Mouse (Mus musculus): ENCODE measurements around the gene Uba52. TPM values are rescaled to one million over a fixed set of nuclear protein-coding genes. Genes with fewer than 3 reads are reported as not detected.

Gene Uba52
- polyA plus RNA-seq, 1 experiment from 2014 or later: 877 TPM

- DNase-seq (ENCODE audit: low spot score): peak; percentile 69
- peaks cover 99% of the 10 kb centered on the region for H3K27me3 ChIP-seq (ENCODE audit: low read depth, poor library complexity, severe bottlenecking)
- 3% methylated on average over 21 of the region's 21 CpGs for WGBS
- peak overlapping the region; percentile 94 for H3K27ac ChIP-seq
- peaks cover 87% of the 10 kb centered on the region for H3K4me1 ChIP-seq
- no peaks in the 10 kb centered on the region for H3K9me3 ChIP-seq (replicated peaks)
- H3K4me3 ChIP-seq: peak overlapping the region; percentile 76
- H3K36me3 ChIP-seq: peaks cover 23% of the 10 kb centered on the region
Observed at GRCm38 (mm10) chr8:70495001-70495770, 15.4 kb downstream of the Uba52 start.

DNA sequence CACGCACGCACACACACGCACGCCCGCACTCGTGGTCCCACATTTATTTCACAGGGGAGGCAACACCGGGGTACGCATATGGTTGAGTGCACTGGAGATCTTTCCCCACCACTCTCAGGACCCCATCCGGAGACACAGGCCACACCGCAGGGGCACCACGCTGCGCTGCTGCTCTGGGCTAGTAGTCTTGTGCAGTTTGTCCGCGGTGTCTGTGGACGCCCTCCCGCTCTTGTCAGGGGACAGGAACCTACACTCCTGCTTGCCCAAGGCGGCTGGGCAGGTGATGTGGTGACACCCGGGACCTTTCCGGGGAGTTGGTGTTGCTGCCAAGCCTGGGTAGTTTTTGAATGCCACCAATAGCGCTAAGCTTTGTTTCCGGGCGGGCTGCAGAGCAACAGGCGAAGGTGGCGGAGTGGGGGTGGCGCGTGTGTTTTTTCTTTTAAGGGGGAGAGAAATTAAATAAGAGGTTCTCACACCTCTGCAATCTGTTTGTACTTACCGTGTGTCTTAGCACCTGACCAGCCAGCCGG, 16.1 kb downstream of the Uba52 start:
- peaks cover 16% of the 10 kb centered on the region for H3K36me3 ChIP-seq
- peak; percentile 72 for DNase-seq (ENCODE audit: low spot score)
- H3K9me3 ChIP-seq (replicated peaks): no peaks in the 10 kb centered on the region
- peaks cover 87% of the 10 kb centered on the region for H3K4me1 ChIP-seq
- H3K27me3 ChIP-seq (ENCODE audit: low read depth, poor library complexity, severe bottlenecking): peaks cover 99% of the 10 kb centered on the region
- H3K4me3 ChIP-seq: peak overlapping the region; percentile 76
- H3K27ac ChIP-seq: peak overlapping the region; percentile 94
- 2% methylated on average over 28 of the region's 28 CpGs for WGBS

GRCm38 (mm10) chr8:70493692-70494415, 16.7 kb downstream of the Uba52 start:
- 1% methylated on average over 47 of the region's 47 CpGs for WGBS
- peak; percentile 66 for DNase-seq (ENCODE audit: low spot score)

DNA sequence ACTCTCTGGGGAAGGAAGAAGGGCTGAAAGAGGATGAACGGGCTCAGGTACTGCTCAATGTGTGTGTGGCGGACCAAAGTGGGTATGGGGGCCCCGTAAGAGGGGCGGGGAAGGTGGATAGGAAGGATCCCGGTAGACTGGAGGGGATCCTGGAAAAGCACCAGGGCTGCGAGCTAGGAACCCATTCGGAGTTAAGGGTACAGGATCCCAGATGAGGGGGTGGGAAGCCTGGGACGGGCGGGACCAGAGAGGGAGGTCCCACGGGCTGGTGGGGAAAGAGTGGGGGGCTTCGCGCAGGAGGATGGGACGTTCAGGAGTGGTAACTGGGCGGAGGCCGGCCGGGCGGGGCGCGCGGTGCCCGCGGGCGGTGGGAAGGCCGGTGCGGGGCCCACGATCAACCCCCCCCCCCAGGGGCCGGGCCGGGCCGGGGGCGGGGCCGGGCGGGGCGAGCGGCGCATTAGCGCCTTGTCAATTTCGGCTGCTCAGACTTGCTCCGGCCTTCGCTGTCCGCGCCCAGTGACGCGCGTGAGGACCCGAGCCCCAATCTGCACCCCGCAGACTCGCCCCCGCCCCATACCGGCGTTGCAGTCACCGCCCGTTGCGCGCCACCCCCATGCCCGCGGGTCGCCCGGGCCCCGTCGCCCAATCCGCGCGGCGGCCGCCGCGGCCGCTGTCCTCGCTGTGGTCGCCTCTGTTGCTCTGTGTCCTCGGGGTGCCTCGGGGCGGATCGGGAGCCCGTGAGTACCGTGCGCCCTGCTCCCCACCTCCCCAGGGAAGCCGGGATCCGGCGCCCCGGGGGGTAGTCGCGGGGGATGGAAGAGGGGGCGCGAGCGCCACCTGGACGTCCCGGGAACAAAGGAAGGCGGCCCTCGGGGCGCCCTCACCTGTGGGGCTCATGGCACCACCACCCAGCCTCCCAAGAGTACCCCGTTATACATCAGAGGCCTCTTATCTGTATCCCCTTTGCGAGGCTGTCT, 17.6 kb downstream of the Uba52 start, which contains the start of gene Crlf1:
Gene Crlf1 (plus strand): TSS at position 495 of the 977 bp plus-strand sequence.
- peak within 1 kb of the TSS; percentile 76 for H3K4me3 ChIP-seq
- WGBS: under 1% methylated on average over 69 of the region's 93 CpGs
- no peaks in the 10 kb centered on the region for H3K9me3 ChIP-seq (replicated peaks)
- H3K27me3 ChIP-seq (ENCODE audit: low read depth, poor library complexity, severe bottlenecking): peaks cover 93% of the 10 kb centered on the region
- H3K4me1 ChIP-seq: peaks cover 91% of the 10 kb centered on the region
- H3K36me3 ChIP-seq: peaks cover 5% of the 10 kb centered on the region
- H3K27ac ChIP-seq: peak within 1 kb of the TSS; percentile 94
- DNase-seq (ENCODE audit: low spot score): peak; percentile 70

More at GRCm38 (mm10) chr8:70493692-70494415, 16.7 kb downstream of the Uba52 start:
- Histone ChIP-seq H3K27ac (peak overlapping the region; percentile 94), H3K9me3 (replicated peaks) (no peaks in the 10 kb centered on the region), H3K4me1 (peaks cover 87% of the 10 kb centered on the region), H3K36me3 (peaks cover 12% of the 10 kb centered on the region), H3K27me3 (ENCODE audit: low read depth, poor library complexity, severe bottlenecking) (peaks cover 96% of the 10 kb centered on the region), H3K4me3 (peak overlapping the region; percentile 76)

DNA sequence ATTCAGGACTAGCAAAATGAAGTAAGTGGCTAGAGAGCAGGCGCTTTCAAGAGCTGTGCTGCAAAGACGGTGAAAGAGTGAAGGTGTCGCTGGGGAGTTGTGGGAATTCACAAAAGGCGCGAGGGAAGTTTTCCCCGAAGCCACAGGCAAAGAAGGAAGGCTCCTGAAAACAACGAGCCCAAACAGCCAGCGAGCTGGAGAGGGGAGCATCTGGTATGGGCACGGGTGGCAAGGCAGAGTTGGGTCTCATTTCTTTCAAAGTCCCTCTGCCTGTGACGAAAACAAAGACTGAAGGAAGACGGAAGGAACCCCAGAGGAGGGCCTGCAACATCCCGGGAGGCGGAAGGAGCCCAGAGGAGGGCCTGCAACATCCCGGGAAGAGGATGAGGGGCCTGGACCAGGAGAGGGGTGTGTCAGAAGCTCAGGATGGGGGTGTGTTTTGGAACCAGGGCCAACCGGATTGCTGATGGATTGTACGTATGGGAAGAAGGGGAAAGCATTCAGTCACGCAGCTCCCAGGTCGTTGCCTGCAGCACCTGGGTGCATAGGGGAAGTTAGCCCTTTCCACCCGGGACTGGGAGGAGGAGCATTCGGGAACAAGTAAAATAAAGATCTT, 19.6 kb downstream of the Uba52 start:
- peak overlapping the region; percentile 76 for H3K4me3 ChIP-seq
- peaks cover 100% of the 10 kb centered on the region for H3K4me1 ChIP-seq
- no peaks in the 10 kb centered on the region for H3K36me3 ChIP-seq
- H3K27ac ChIP-seq: peak overlapping the region; percentile 94
- peak; percentile 62 for DNase-seq (ENCODE audit: low spot score)
- no peaks in the 10 kb centered on the region for H3K9me3 ChIP-seq (replicated peaks)
- peaks cover 94% of the 10 kb centered on the region for H3K27me3 ChIP-seq (ENCODE audit: low read depth, poor library complexity, severe bottlenecking)
- 2% methylated on average over 20 of the region's 20 CpGs for WGBS

GRCm38 (mm10) chr8:70490061-70490879, 20.3 kb downstream of the Uba52 start:
- peak overlapping the region; percentile 76 for H3K4me3 ChIP-seq
- WGBS: 6% methylated on average over 10 of the region's 10 CpGs
- H3K36me3 ChIP-seq: no peaks in the 10 kb centered on the region
- peaks cover 100% of the 10 kb centered on the region for H3K4me1 ChIP-seq
- peaks cover 94% of the 10 kb centered on the region for H3K27me3 ChIP-seq (ENCODE audit: low read depth, poor library complexity, severe bottlenecking)
- H3K27ac ChIP-seq: peak overlapping the region; percentile 94
- peak; percentile 68 for DNase-seq (ENCODE audit: low spot score)
- H3K9me3 ChIP-seq (replicated peaks): no peaks in the 10 kb centered on the region

GRCm38 (mm10) chr8:70489576-70489975, 21.0 kb downstream of the Uba52 start:
- no peaks in the 10 kb centered on the region for H3K9me3 ChIP-seq (replicated peaks)
- peak; percentile 72 for DNase-seq (ENCODE audit: low spot score)
- WGBS: under 1% methylated on average over 38 of the region's 41 CpGs
- H3K36me3 ChIP-seq: no peaks in the 10 kb centered on the region
- peaks cover 93% of the 10 kb centered on the region for H3K4me1 ChIP-seq
- peaks cover 94% of the 10 kb centered on the region for H3K27me3 ChIP-seq (ENCODE audit: low read depth, poor library complexity, severe bottlenecking)
- H3K27ac ChIP-seq: peak overlapping the region; percentile 94
- peak overlapping the region; percentile 76 for H3K4me3 ChIP-seq

- peak overlapping the region; percentile 94 for H3K27ac ChIP-seq
- DNase-seq (ENCODE audit: low spot score): peak; percentile 63
- WGBS: under 1% methylated on average over 14 of the region's 14 CpGs
- H3K4me1 ChIP-seq: peaks cover 87% of the 10 kb centered on the region
- H3K27me3 ChIP-seq (ENCODE audit: low read depth, poor library complexity, severe bottlenecking): peaks cover 94% of the 10 kb centered on the region
- H3K36me3 ChIP-seq: no peaks in the 10 kb centered on the region
- no peaks in the 10 kb centered on the region for H3K9me3 ChIP-seq (replicated peaks)
- H3K4me3 ChIP-seq: peak overlapping the region; percentile 76
Observed at GRCm38 (mm10) chr8:70488931-70489470, 21.6 kb downstream of the Uba52 start.

- peaks cover 81% of the 10 kb centered on the region for H3K4me1 ChIP-seq
- H3K4me3 ChIP-seq: peak overlapping the region; percentile 76
- H3K27me3 ChIP-seq (ENCODE audit: low read depth, poor library complexity, severe bottlenecking): peaks cover 92% of the 10 kb centered on the region
- no peaks in the 10 kb centered on the region for H3K9me3 ChIP-seq (replicated peaks)
- peak; percentile 95 for DNase-seq (ENCODE audit: low spot score)
- peak overlapping the region; percentile 94 for H3K27ac ChIP-seq
- 1% methylated on average over 55 of the region's 55 CpGs for WGBS
- no peaks in the 10 kb centered on the region for H3K36me3 ChIP-seq
Observed at GRCm38 (mm10) chr8:70487993-70488796, 22.4 kb downstream of the Uba52 start.

DNA sequence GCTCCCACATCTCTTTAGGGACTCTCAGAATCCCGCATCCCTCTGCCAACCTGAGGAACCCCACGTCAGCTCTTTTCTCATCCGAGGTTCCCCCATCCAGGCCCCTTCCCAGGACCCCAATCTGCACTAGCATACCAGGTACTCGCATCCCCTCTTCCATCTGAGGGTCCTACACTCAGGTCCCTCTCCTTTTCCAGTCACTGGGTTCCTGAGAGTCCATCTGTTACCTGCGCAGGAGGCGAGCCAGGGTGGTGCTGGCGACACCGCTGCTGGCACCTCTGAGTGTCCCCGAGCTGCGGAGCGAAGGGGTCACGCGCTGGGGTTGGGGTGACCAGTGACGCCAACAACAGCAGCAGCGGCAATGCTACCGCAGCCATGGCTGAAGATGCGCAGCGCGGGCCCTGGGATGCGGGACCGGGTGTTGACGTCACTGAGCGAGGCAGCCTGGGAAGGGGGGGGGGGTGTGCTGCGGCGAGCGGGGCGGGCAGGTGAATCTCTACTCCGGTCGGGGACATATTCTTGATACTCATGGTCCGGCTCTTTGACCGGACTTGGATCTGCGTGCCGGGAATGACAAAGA, 23.6 kb downstream of the Uba52 start, which contains the start of gene Tmem59l:
Gene Tmem59l (minus strand): TSS at position 418 of the 580 bp plus-strand sequence.
- Histone ChIP-seq H3K27ac (peak within 1 kb of the TSS; percentile 94), H3K4me1 (peaks cover 75% of the 10 kb centered on the region), H3K4me3 (peak within 1 kb of the TSS; percentile 76), H3K36me3 (no peaks in the 10 kb centered on the region), H3K9me3 (replicated peaks) (no peaks in the 10 kb centered on the region), H3K27me3 (ENCODE audit: low read depth, poor library complexity, severe bottlenecking) (peaks cover 91% of the 10 kb centered on the region)
- peak; percentile 58 for DNase-seq (ENCODE audit: low spot score)
- WGBS: 6% methylated on average over 33 of the region's 33 CpGs
